ENCODE assay signal across 8 mouse cellular contexts in genomic region chr17:13669206-13669605, GRCm38 (mm10).
DNase-seq lines count a peak whose midpoint lies in the region; ATAC-seq lines count a peak whose summit lies in the region.

No protein-coding gene starts in this region.

- H3K36me3 ChIP-seq in hindbrain, embryonic 13.5 days: no peaks in the 10 kb centered on the region
- no peaks in the 10 kb centered on the region for H3K36me3 ChIP-seq in stomach, embryonic 15.5 days
- no peaks in the 10 kb centered on the region for H3K36me3 ChIP-seq in intestine, embryonic 15.5 days

- peak overlapping the region; percentile 6; the same call in 1 of the 2 replicates for H3K9ac ChIP-seq in hindbrain, embryonic 13.5 days
- H3K9ac ChIP-seq in stomach, embryonic 15.5 days: no peak overlapping the region
- no peak overlapping the region for H3K9ac ChIP-seq in intestine, embryonic 15.5 days

- DNase-seq in layer of hippocampus, adult 11-12 months (ENCODE audit: low spot score): peak; percentile 54
- no peak for DNase-seq in layer of hippocampus, postnatal 14 days (ENCODE audit: low spot score in 2 of 2)
- peak; percentile 83 for DNase-seq in adrenal gland, postnatal 25 days
- peak; percentile 85 for DNase-seq in lung, postnatal 10 days
- no peak for DNase-seq in gastrocnemius, postnatal 14 days

- intact Hi-C loops in gastrocnemius, postnatal 14 days (cut with DNase I; ENCODE audit: low total_unique reads): no loop called here

- H3K27ac ChIP-seq in hindbrain, embryonic 13.5 days: peak overlapping the region; percentile 87
- H3K27ac ChIP-seq in stomach, embryonic 15.5 days: peak overlapping the region; percentile 62
- H3K27ac ChIP-seq in intestine, embryonic 15.5 days: no peak overlapping the region; the same call in 1 of the 2 replicates

- no peaks in the 10 kb centered on the region for H3K27me3 ChIP-seq in hindbrain, embryonic 13.5 days
- no peaks in the 10 kb centered on the region for H3K27me3 ChIP-seq in stomach, embryonic 15.5 days (replicated peaks)
- no peaks in the 10 kb centered on the region for H3K27me3 ChIP-seq in intestine, embryonic 15.5 days (replicated peaks)

- 11% methylated on average over 8 of the region's 8 CpGs for WGBS in hindbrain, embryonic 13.5 days
- WGBS in stomach, embryonic 15.5 days: 21% methylated on average over 8 of the region's 8 CpGs
- 38% methylated on average over 8 of the region's 8 CpGs for WGBS in intestine, embryonic 15.5 days

- peak overlapping the region; percentile 35 for H3K4me2 ChIP-seq in hindbrain, embryonic 13.5 days
- no peak overlapping the region for H3K4me2 ChIP-seq in stomach, embryonic 15.5 days
- no peak overlapping the region for H3K4me2 ChIP-seq in intestine, embryonic 15.5 days (replicated peaks)

- no peak for ATAC-seq in hindbrain, embryonic 13.5 days (ENCODE audit: low FRiP score)
- ATAC-seq in stomach, embryonic 15.5 days (ENCODE audit: insufficient read depth, low FRiP score, low read depth): no peak
- ATAC-seq in intestine, embryonic 15.5 days: no peak

- H3K4me1 ChIP-seq in hindbrain, embryonic 13.5 days (replicated peaks): peaks cover 50% of the 10 kb centered on the region
- peaks cover 12% of the 10 kb centered on the region; the same call in 1 of the 2 replicates for H3K4me1 ChIP-seq in stomach, embryonic 15.5 days
- peaks cover 23% of the 10 kb centered on the region for H3K4me1 ChIP-seq in intestine, embryonic 15.5 days (replicated peaks)

- no peaks in the 10 kb centered on the region for H3K9me3 ChIP-seq in hindbrain, embryonic 13.5 days
- H3K9me3 ChIP-seq in stomach, embryonic 15.5 days: no peaks in the 10 kb centered on the region
- H3K9me3 ChIP-seq in intestine, embryonic 15.5 days: no peaks in the 10 kb centered on the region

- H3K4me3 ChIP-seq in hindbrain, embryonic 13.5 days: no peak overlapping the region
- no peak overlapping the region for H3K4me3 ChIP-seq in stomach, embryonic 15.5 days (replicated peaks)
- no peak overlapping the region for H3K4me3 ChIP-seq in intestine, embryonic 15.5 days (replicated peaks)

Comparison
In these comparisons a context has a peak if more than half of its experiments do, and no peak if none do; other contexts are left out.
1. DNase-seq: peak in layer of hippocampus, adult 11-12 months (single experiment), adrenal gland, postnatal 25 days (single experiment) and lung, postnatal 10 days (single experiment); none in layer of hippocampus, postnatal 14 days (0 of 2) and gastrocnemius, postnatal 14 days (single experiment).